Mouse (Mus musculus) limb, embryonic 10.5 days (tissue): Measurements from ENCODE around the gene Gabrb1. TPM values are rescaled to one million over a fixed set of nuclear protein-coding genes. Genes with fewer than 3 reads are reported as not detected.

Experiments
- DNase-seq: peaks from one replicate; pipeline ENCODE4 v3.0.0-alpha.2; 2017; ENCODE audit warnings: low spot score
- H3K27ac ChIP-seq: fragments of 300-500 bp; sonication (generic); 2 replicates; pipeline ENCODE4 v1.5.1; 2016; ENCODE audit warnings: mild to moderate bottlenecking
- H3K27me3 ChIP-seq: fragments of 300-500 bp; sonication (generic); 2 replicates; pipeline ENCODE4 v1.6.1; 2016; ENCODE audit warnings: low read depth, mild to moderate bottlenecking; ENCODE audit not compliant: poor library complexity, severe bottlenecking
- H3K36me3 ChIP-seq: fragments of 300-500 bp; sonication (generic); 2 replicates; pipeline ENCODE4 v1.6.1; 2016; ENCODE audit warnings: mild to moderate bottlenecking, moderate library complexity
- H3K4me1 ChIP-seq: fragments of 300-500 bp; sonication (generic); 2 replicates; pipeline ENCODE4 v1.6.1; 2016
- H3K4me3 ChIP-seq: fragments of 300-500 bp; sonication (generic); 2 replicates; pipeline ENCODE4 v1.5.1; 2016; ENCODE audit warnings: mild to moderate bottlenecking, moderate library complexity
- H3K9me3 ChIP-seq: fragments of 300-500 bp; sonication (generic); replicated peaks from 2 replicates; pipeline ENCODE4 v1.6.1; 2016; ENCODE audit warnings: mild to moderate bottlenecking
- WGBS: fragments of 180-500 bp; shearing (Covaris S2); methylation state at CpG from one replicate; pipeline ENCODE4 v1.1.7; 2016; 5-methylcytosine and 5-hydroxymethylcytosine counted together
- polyA plus RNA-seq: library from polyadenylated mRNA; unstranded; fragments of >200 nt; fragmentation: Nextera tagmentation; extraction: Ambion mirVana; gene quantifications from 2 replicates; pipeline ENCODE4 v1.2.1, GENCODE M21; 2016

Gabrb1 gene
- polyA plus RNA-seq, 1 experiment from 2014 or later, result 0.01 TPM

DNA sequence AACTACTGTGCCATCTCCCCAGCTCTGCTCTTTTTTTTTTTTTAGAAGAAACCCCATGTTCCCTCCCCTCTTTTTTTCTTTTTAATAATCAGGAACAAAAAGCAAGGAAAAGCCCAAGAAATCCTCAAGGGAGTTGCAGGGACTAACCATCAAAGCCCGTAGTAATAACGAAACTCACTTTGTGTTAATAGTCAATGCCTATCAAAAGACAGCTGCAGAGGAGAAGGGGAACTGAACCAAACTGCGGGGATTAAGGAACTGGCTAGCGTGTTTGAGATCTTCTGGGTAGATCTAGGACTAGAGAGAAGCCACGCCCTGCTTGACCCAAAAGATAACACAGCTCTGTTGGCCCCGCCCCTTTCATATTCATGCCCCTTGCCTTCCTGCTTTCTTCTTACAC lies 526.0 kb downstream of the Gabrb1 start:
- no peak for DNase-seq
- H3K36me3 ChIP-seq, result no peaks in the 10 kb centered on the region
- WGBS, result 84% methylated on average over 6 of the region's 6 CpGs
- H3K4me3 ChIP-seq, result no peak overlapping the region
- H3K27me3 ChIP-seq, result no peaks in the 10 kb centered on the region
- H3K4me1 ChIP-seq, result peaks cover 5% of the 10 kb centered on the region; the same call in 1 of the 2 replicates
- H3K27ac ChIP-seq, result no peak overlapping the region
- H3K9me3 ChIP-seq, result no peaks in the 10 kb centered on the region

DNA sequence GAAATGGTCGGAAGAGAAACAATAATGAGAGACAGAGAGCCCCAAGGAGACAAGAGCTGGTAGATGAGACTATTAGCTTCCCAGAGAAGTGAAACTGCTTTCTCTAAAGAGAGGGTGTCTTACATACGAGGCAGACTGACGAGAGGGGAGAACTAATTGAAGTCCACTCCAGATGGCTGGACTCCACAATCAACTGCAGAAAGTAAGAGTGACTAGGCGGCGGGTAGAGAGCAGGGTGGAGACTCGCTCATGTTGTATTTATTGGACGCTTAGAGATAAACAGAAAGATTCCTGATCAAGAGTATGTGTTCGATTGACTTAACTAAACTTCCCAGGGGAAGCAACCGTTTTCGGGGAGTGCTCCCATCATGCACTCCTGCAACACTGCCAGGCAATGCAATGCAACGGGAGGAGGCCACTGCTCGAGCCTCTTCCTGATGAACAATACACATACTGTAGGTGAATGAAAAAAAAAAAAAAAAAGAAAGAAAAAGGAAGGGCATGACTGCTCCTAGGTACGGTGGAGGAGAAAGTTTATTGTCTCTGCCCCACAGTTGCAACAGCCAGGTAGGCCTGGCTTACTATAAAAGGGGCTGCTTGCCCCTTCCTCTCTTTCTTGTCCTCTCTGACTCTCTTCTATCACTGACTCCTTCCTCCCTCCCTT lies 526.7 kb downstream of the Gabrb1 start:
- Histone ChIP-seq H3K9me3 (no peaks in the 10 kb centered on the region), H3K4me1 (0 out of 2 replicates have a peak, but pooled peaks cover 2% of the 10 kb centered on the region), H3K36me3 (no peaks in the 10 kb centered on the region), H3K27me3 (no peaks in the 10 kb centered on the region), H3K4me3 (no peak overlapping the region), H3K27ac (no peak overlapping the region)
- no peak for DNase-seq
- 86% methylated on average over 13 of the region's 13 CpGs for WGBS

DNA sequence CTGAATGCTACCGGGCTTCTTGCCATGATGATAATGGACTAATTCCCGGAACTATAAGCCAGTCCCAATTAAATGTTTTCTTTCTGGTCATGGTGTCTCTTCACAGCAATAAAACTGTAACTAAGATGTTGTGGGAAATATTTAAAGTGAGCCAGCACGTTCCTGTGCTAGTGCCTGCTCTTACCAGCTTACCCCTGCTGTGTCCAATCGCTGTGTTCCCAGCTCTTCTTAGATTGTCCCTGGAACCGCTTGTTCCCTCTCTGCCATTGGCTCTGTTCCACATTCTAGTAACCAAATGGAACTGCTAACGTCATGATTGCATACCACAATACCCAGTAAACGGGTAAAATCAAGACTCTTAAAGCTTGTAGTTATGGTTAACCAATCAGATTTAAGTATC lies 533.2 kb downstream of the Gabrb1 start:
- Histone ChIP-seq H3K9me3 (no peaks in the 10 kb centered on the region), H3K4me3 (no peak overlapping the region)
- WGBS, result 88% methylated on average over 7 of the region's 7 CpGs

GRCm38 (mm10) chr5:72191932-72192331 lies 534.0 kb downstream of the Gabrb1 start:
- Histone ChIP-seq H3K36me3 (no peaks in the 10 kb centered on the region), H3K27ac (no peak overlapping the region), H3K27me3 (no peaks in the 10 kb centered on the region), H3K4me1 (no peaks in the 10 kb centered on the region), H3K4me3 (no peak overlapping the region), H3K9me3 (no peaks in the 10 kb centered on the region)
- no peak for DNase-seq
- WGBS, result 92% methylated on average over 5 of the region's 5 CpGs

More for the DNA sequence above, 533.2 kb downstream of the Gabrb1 start:
- Histone ChIP-seq H3K4me1 (no peaks in the 10 kb centered on the region), H3K27me3 (no peaks in the 10 kb centered on the region), H3K36me3 (no peaks in the 10 kb centered on the region), H3K27ac (no peak overlapping the region)
- no peak for DNase-seq

GRCm38 (mm10) chr5:72195442-72195841 lies 537.5 kb downstream of the Gabrb1 start:
- no peaks in the 10 kb centered on the region for H3K27me3 ChIP-seq
- H3K4me3 ChIP-seq, result no peak overlapping the region
- DNase-seq, result no peak
- WGBS, result 91% methylated on average over 1 of the region's 1 CpGs
- no peaks in the 10 kb centered on the region for H3K36me3 ChIP-seq
- H3K9me3 ChIP-seq, result no peaks in the 10 kb centered on the region
- no peak overlapping the region for H3K27ac ChIP-seq
- no peaks in the 10 kb centered on the region for H3K4me1 ChIP-seq

Other genes starting within 250 kb of the Gabrb1 start
- not detected in 2 replicates for gene Cox7b2, start 109.9 kb upstream of the Gabrb1 start, polyA plus RNA-seq
- 1.6 TPM in 2 replicates for gene Gabra4, start 195 bp downstream of the Gabrb1 start, polyA plus RNA-seq